Mouse (Mus musculus): ENCODE results near the gene Utp6. TPM values are rescaled to one million over a fixed set of nuclear protein-coding genes. Genes with fewer than 3 reads are reported as not detected.

The Utp6 gene
- total and polyA plus RNA-seq, 3 experiments = 6.2 to 126 (median 41.9) TPM

- Histone ChIP-seq H3K4me1 (ENCODE audit: insufficient read depth, low read depth, low read length) (peaks cover 8% of the 10 kb centered on the region), H3K27me3 (ENCODE audit: insufficient read depth, low read length) (peaks cover 13% of the 10 kb centered on the region), H3K36me3 (replicated peaks) (no peaks in the 10 kb centered on the region), H3K4me3 (ENCODE audit: low read depth, low read length) (no peak overlapping the region), H3K9me3 (replicated peaks) (peaks cover 3% of the 10 kb centered on the region; the same call in 1 of the 2 replicates)
- DNase-seq (ENCODE audit: low spot score) (no peak), ATAC-seq (ENCODE audit: extremely low read depth, insufficient number of reproducible peaks, low FRiP score, poor library complexity, severe bottlenecking) (no peak)
- TF ChIP-seq POLR2AphosphoS5 (IDR thresholded peaks at IDR 0.05; ENCODE audit: insufficient replicate concordance, low read depth, low read length) (no peak), TAL1 (conservative IDR thresholded peaks at IDR 0.05; ENCODE audit: low read depth, low read length) (no peak), GATA2 (IDR thresholded peaks at IDR 0.05; ENCODE audit: borderline replicate concordance, low read depth, low read length) (no peak), CTCF (IDR thresholded peaks at IDR 0.05; ENCODE audit: low read depth, low read length) (no peak)
Observed at GRCm38 (mm10) chr11:79976222-79976621, 14.0 kb upstream of the Utp6 start.

- H3K9me3 ChIP-seq (replicated peaks) = peaks cover 3% of the 10 kb centered on the region; the same call in 1 of the 2 replicates
- ATAC-seq (ENCODE audit: extremely low read depth, insufficient number of reproducible peaks, low FRiP score, poor library complexity, severe bottlenecking) (no peak), DNase-seq (ENCODE audit: low spot score) (no peak)
- TF ChIP-seq TAL1 (conservative IDR thresholded peaks at IDR 0.05; ENCODE audit: low read depth, low read length) (no peak), GATA2 (IDR thresholded peaks at IDR 0.05; ENCODE audit: borderline replicate concordance, low read depth, low read length) (no peak), CTCF (IDR thresholded peaks at IDR 0.05; ENCODE audit: low read depth, low read length) (no peak), GATA1 (IDR thresholded peaks at IDR 0.05; ENCODE audit: borderline replicate concordance, low read length) (no peak), POLR2AphosphoS5 (IDR thresholded peaks at IDR 0.05; ENCODE audit: insufficient replicate concordance, low read depth, low read length) (no peak)
- H3K4me1 ChIP-seq (ENCODE audit: insufficient read depth, low read depth, low read length) = peaks cover 8% of the 10 kb centered on the region
- peaks cover 11% of the 10 kb centered on the region for H3K27me3 ChIP-seq (ENCODE audit: insufficient read depth, low read length)
- H3K36me3 ChIP-seq (replicated peaks) = no peaks in the 10 kb centered on the region
- H3K4me3 ChIP-seq (ENCODE audit: low read depth, low read length) = no peak overlapping the region
Observed at GRCm38 (mm10) chr11:79975377-79975776, 13.2 kb upstream of the Utp6 start.

GRCm38 (mm10) chr11:79973626-79974476, 11.7 kb upstream of the Utp6 start:
- H3K4me1 ChIP-seq (ENCODE audit: insufficient read depth, low read depth, low read length) = peaks cover 8% of the 10 kb centered on the region
- H3K4me3 ChIP-seq (ENCODE audit: low read depth, low read length) = no peak overlapping the region
- DNase-seq (ENCODE audit: low spot score) = no peak
- TF ChIP-seq TAL1 (conservative IDR thresholded peaks at IDR 0.05; ENCODE audit: low read depth, low read length) = no peak
- TF ChIP-seq GATA2 (IDR thresholded peaks at IDR 0.05; ENCODE audit: borderline replicate concordance, low read depth, low read length) = no peak
- no peak for TF ChIP-seq GATA1 (IDR thresholded peaks at IDR 0.05; ENCODE audit: borderline replicate concordance, low read length)
- TF ChIP-seq POLR2AphosphoS5 (IDR thresholded peaks at IDR 0.05; ENCODE audit: insufficient replicate concordance, low read depth, low read length) = no peak
- no peak for TF ChIP-seq CTCF (IDR thresholded peaks at IDR 0.05; ENCODE audit: low read depth, low read length)
- H3K9me3 ChIP-seq (replicated peaks) = peaks cover 3% of the 10 kb centered on the region; the same call in 1 of the 2 replicates
- H3K27me3 ChIP-seq (ENCODE audit: insufficient read depth, low read length) = peaks cover 11% of the 10 kb centered on the region
- no peaks in the 10 kb centered on the region for H3K36me3 ChIP-seq (replicated peaks)
- no peak for ATAC-seq (ENCODE audit: extremely low read depth, insufficient number of reproducible peaks, low FRiP score, poor library complexity, severe bottlenecking)

GRCm38 (mm10) chr11:79973133-79973532, 10.9 kb upstream of the Utp6 start:
- ATAC-seq (ENCODE audit: extremely low read depth, insufficient number of reproducible peaks, low FRiP score, poor library complexity, severe bottlenecking) (no peak), DNase-seq (ENCODE audit: low spot score) (no peak)
- H3K27me3 ChIP-seq (ENCODE audit: insufficient read depth, low read length) = peaks cover 11% of the 10 kb centered on the region
- H3K4me3 ChIP-seq (ENCODE audit: low read depth, low read length) = no peak overlapping the region
- no peaks in the 10 kb centered on the region for H3K36me3 ChIP-seq (replicated peaks)
- H3K9me3 ChIP-seq (replicated peaks) = peaks cover 3% of the 10 kb centered on the region; the same call in 1 of the 2 replicates
- TF ChIP-seq GATA1 (IDR thresholded peaks at IDR 0.05; ENCODE audit: borderline replicate concordance, low read length) (no peak), POLR2AphosphoS5 (IDR thresholded peaks at IDR 0.05; ENCODE audit: insufficient replicate concordance, low read depth, low read length) (no peak), TAL1 (conservative IDR thresholded peaks at IDR 0.05; ENCODE audit: low read depth, low read length) (no peak), CTCF (IDR thresholded peaks at IDR 0.05; ENCODE audit: low read depth, low read length) (no peak), GATA2 (IDR thresholded peaks at IDR 0.05; ENCODE audit: borderline replicate concordance, low read depth, low read length) (no peak)
- H3K4me1 ChIP-seq (ENCODE audit: insufficient read depth, low read depth, low read length) = peaks cover 8% of the 10 kb centered on the region

- Histone ChIP-seq H3K9me3 (replicated peaks) (no peaks in the 10 kb centered on the region), H3K27me3 (ENCODE audit: insufficient read depth, low read length) (peaks cover 3% of the 10 kb centered on the region; the same call in 1 of the 2 replicates), H3K4me1 (ENCODE audit: insufficient read depth, low read depth, low read length) (peaks cover 6% of the 10 kb centered on the region), H3K4me3 (ENCODE audit: low read depth, low read length) (no peak overlapping the region), H3K36me3 (replicated peaks) (no peaks in the 10 kb centered on the region)
- ATAC-seq (ENCODE audit: extremely low read depth, insufficient number of reproducible peaks, low FRiP score, poor library complexity, severe bottlenecking) (no peak), DNase-seq (ENCODE audit: low spot score) (no peak)
- TF ChIP-seq POLR2AphosphoS5 (IDR thresholded peaks at IDR 0.05; ENCODE audit: insufficient replicate concordance, low read depth, low read length) = no peak
Observed at GRCm38 (mm10) chr11:79967752-79968151, 5.6 kb upstream of the Utp6 start.

GRCm38 (mm10) chr11:79965896-79966295, 3.7 kb upstream of the Utp6 start:
- DNase-seq (ENCODE audit: low spot score) (no peak), ATAC-seq (ENCODE audit: extremely low read depth, insufficient number of reproducible peaks, low FRiP score, poor library complexity, severe bottlenecking) (no peak)
- H3K4me3 ChIP-seq (ENCODE audit: low read depth, low read length) = no peak overlapping the region
- H3K9me3 ChIP-seq (replicated peaks) = no peaks in the 10 kb centered on the region
- TF ChIP-seq TAL1 (conservative IDR thresholded peaks at IDR 0.05; ENCODE audit: low read depth, low read length) = no peak
- TF ChIP-seq CTCF (IDR thresholded peaks at IDR 0.05; ENCODE audit: low read depth, low read length) = no peak
- TF ChIP-seq GATA2 (IDR thresholded peaks at IDR 0.05; ENCODE audit: borderline replicate concordance, low read depth, low read length) = no peak
- TF ChIP-seq GATA1 (IDR thresholded peaks at IDR 0.05; ENCODE audit: borderline replicate concordance, low read length) = no peak
- TF ChIP-seq POLR2AphosphoS5 (IDR thresholded peaks at IDR 0.05; ENCODE audit: insufficient replicate concordance, low read depth, low read length) = no peak
- H3K27me3 ChIP-seq (ENCODE audit: insufficient read depth, low read length) = peaks cover 3% of the 10 kb centered on the region; the same call in 1 of the 2 replicates
- H3K4me1 ChIP-seq (ENCODE audit: insufficient read depth, low read depth, low read length) = peaks cover 8% of the 10 kb centered on the region
- H3K36me3 ChIP-seq (replicated peaks) = no peaks in the 10 kb centered on the region

Data from G1E (cell line).